Mouse (Mus musculus): Measurements from ENCODE around the gene Acsm3. TPM values are rescaled to one million over a fixed set of nuclear protein-coding genes. Genes with fewer than 3 reads are reported as not detected.

Acsm3 gene
- total RNA-seq, 2 experiments from 2014 or later: 0.18 to 0.19 TPM

DNA sequence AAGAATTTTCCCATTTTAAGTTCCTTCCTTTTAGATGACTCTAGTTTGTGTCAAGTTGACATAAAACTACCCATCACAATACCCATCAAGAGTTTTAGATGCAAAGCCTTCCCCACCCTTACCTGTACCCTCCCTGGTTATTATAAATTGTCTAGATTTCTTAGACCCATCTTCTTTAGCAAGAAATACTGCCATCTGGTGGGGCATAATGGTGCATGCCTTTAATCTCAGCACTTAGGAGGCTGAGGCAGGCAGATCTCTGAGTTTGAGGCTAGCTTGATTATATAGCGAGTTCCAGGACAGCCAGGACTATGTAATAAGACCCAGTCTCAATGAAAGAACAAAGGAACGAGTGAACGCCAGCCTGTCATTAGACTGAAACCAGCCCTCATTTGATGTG is 39.8 kb downstream of the Acsm3 start:
- no peak for DNase-seq

DNA sequence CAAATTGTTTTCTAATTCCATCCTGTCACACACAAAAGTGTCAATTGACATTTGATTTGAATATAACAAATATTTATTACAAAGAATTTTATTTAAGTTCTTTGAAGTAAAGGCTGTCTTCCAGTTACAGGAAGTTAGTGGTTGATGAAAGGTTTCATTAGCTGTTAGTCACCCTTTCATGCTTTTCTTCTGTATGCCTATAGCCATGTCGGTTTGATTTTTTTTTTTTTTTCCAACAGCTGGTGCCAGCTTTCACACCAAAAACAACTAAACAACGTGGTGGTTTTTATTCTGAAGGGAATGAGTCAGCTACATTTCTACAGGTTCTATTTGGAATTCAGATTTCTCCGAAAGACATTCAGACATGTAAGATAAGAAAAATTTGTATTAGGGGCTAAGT is 40.3 kb downstream of the Acsm3 start:
- no peak for DNase-seq

DNA sequence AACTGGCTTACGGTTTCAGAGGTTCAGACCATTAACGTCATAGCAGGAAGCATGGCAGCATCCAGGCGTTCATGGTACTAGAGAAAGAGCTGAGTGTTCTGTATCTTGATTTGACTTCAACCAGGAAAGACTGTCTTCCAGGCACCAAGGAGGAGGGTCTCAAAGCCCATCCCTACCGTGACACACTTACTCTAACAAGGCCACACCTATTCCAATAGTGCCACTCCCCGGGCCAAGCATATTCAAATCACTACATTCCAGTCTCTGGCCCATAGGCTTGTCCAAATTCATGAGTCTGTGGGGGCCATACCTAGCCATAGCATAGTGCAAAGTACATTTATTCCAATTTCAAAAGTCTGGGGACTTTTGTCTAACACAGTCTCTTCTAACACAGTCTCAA is 46.7 kb downstream of the Acsm3 start:
- DNase-seq: no peak

DNA sequence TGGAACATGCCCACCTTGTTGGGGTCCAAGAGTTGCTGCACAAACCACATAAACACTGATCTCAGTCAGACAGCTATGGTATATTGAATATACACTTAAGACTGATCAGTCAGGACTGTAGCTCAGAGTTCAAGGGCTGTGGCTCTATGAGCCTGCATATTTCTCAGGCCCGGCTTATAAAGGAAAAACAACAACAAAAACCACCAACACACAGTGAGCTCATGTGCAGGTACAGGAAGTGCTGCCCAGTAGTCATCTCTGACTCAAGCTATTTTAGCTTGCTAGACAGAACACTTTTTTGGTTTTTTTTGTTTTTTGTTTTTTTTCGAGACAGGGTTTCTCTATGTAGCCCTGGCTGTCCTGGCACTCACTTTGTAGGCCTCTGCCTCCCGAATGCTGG is 48.0 kb downstream of the Acsm3 start:
- DNase-seq: no peak

DNA sequence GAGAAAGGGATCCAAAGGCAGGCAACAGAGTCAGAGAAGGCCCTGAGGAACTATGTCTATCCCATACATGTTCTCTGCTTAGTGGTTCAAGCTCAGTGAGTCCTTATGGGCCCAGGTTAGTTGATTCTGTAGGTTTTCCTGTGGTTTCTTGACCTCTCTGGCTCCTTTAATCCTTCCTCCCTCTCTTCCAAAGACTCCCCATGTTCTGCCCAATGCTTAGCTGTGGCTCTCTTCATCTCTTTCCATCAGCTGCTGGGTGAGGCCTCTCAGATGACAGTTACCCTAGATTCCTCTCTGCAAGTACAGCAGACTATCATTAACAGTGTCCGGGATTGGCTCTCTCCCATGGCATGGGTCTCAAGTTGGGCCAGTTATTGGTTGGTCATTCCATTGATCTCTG is 74.6 kb downstream of the Acsm3 start:
- DNase-seq: no peak

DNA sequence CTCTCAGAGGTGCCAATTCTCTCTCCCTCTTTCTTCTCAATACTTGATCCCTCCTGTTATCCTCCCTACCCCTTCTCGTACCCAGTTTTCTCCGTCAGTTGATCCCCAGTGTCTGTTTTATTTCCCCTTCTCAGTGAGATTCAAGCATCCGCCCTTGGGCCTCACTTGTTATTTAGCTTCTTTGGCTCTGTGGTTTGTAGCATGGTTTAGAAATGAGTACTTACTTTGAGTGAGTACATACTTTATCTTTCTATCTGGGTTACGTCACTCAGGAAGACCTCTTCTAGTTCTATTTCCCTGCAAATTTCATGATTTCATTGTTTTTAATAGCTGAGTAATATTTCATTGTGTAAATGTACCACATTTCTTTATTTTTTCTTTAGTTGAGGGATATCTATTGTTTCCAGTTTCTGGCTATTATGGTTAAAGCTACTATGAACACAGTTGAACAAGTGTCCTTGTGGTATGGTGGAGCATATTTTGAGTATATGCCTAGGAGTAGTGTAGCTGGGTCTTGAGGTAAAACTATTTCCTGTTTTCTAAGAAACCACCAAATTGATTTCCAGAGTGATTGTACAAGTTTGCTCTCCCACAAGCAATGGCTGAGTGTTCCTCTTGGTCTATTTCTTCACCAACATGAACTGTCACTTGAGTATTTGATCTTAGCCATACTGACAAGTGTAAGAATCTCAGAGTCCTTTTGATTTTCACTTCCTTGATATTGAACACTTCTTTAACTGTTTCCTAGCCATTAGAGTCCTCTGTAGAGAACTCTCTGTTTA is 75.5 kb downstream of the Acsm3 start:
- DNase-seq: no peak

Other genes with a start within 250 kb of the Acsm3 start
- under 1 TPM; 0.18 to 0.78 TPM for gene Acsm5, start 241.5 kb upstream of the Acsm3 start, total RNA-seq (2021)
- gene Pdilt, start 237.4 kb upstream of the Acsm3 start, total RNA-seq (2021): not detected
- gene Acsm2, start 206.6 kb upstream of the Acsm3 start, total RNA-seq (2021): not detected
- not detected for gene Acsm1, start 153.9 kb upstream of the Acsm3 start, total RNA-seq (2021)
- gene Acsm4, start 70.9 kb upstream of the Acsm3 start, total RNA-seq (2021): not detected
- gene Thumpd1, start 40.1 kb upstream of the Acsm3 start, total RNA-seq (2021): 10 to 100 TPM; 12.8 to 13.9 TPM
- gene Rexo5, start 33.1 kb downstream of the Acsm3 start, total RNA-seq (2021): 1 to 10 TPM in 1 of 2 experiments, under 1 TPM in 1; 0.91 to 1.3 TPM
- 1 to 10 TPM in 1 of 2 experiments, under 1 TPM in 1; 0.88 to 1.5 TPM for gene Eri2, start 33.1 kb downstream of the Acsm3 start, total RNA-seq (2021)
- gene Lyrm1, start 134.9 kb downstream of the Acsm3 start, total RNA-seq (2021): 1 to 10 TPM; 8.5 to 8.9 TPM
- gene Dcun1d3, start 135.4 kb downstream of the Acsm3 start, total RNA-seq (2021): 10 to 100 TPM; 17.6 to 18.8 TPM